Mouse (Mus musculus) heart, postnatal 0 days (tissue): ENCODE results near the gene Ptgdr. TPM values are rescaled to one million over a fixed set of nuclear protein-coding genes. Genes with fewer than 3 reads are reported as not detected.
A peak's percentile ranks its signal among the peaks of the same experiment; 100 is the strongest.
"Not testable (repeated sequence)": the region's sequence is repeated elsewhere in the genome, so short reads cannot be mapped to it uniquely, and the experiment has no call there.

ENCODE experiments used
- ATAC-seq: fragments of 200-750 bp; cut with Nextera tagmentation; 2 replicates; pipeline ENCODE4 v1.8.0; 2017; ENCODE audit warnings: low read depth, moderate number of reproducible peaks, moderate library complexity; ENCODE audit not compliant: insufficient read depth
- DNase-seq: peaks from one replicate; pipeline ENCODE4 v3.0.0-alpha.2; 2016; ENCODE audit warnings: low spot score
- H3K27ac ChIP-seq: fragments of 300-500 bp; sonication (generic); 2 replicates; pipeline ENCODE4 v1.5.1; 2014; ENCODE audit warnings: low read depth, mild to moderate bottlenecking
- H3K27me3 ChIP-seq: fragments of 300-500 bp; sonication (generic); 2 replicates; pipeline ENCODE4 v1.6.1; 2014; ENCODE audit warnings: low read length, mixed read lengths; ENCODE audit not compliant: control insufficient read depth, insufficient read depth
- H3K36me3 ChIP-seq: fragments of 300-500 bp; sonication (generic); replicated peaks from 2 replicates; pipeline ENCODE4 v1.6.1; 2014; ENCODE audit warnings: low read length, mixed read lengths; ENCODE audit not compliant: control insufficient read depth, insufficient read depth
- H3K4me1 ChIP-seq: fragments of 300-500 bp; sonication (generic); 2 replicates; pipeline ENCODE4 v1.6.1; 2014; ENCODE audit warnings: antibody characterized with exemption; ENCODE audit not compliant: control insufficient read depth, insufficient read depth
- H3K4me2 ChIP-seq: fragments of 300-500 bp; sonication (generic); 2 replicates; pipeline ENCODE4 v1.6.1; 2014; ENCODE audit warnings: low read depth, mild to moderate bottlenecking, low read length, moderate library complexity
- H3K4me3 ChIP-seq: fragments of 300-500 bp; sonication (generic); 2 replicates; pipeline ENCODE4 v1.5.1; 2014; ENCODE audit warnings: low read depth, low read length
- H3K9ac ChIP-seq: fragments of 300-500 bp; sonication (generic); replicated peaks from 2 replicates; pipeline ENCODE4 v1.6.1; 2014; ENCODE audit warnings: low read depth, low read length, mixed read lengths
- H3K9me3 ChIP-seq: fragments of 300-500 bp; sonication (generic); replicated peaks from 2 replicates; pipeline ENCODE4 v1.6.1; 2016; ENCODE audit warnings: low read length; ENCODE audit not compliant: control insufficient read depth
- CTCF ChIP-seq: IDR thresholded peaks from 2 replicates; pipeline ENCODE4 v1.5.1; 2016; ENCODE audit warnings: antibody characterized with exemption, control low read depth, low read depth
- EP300 ChIP-seq: IDR thresholded peaks from 2 replicates; pipeline ENCODE4 v1.6.1; 2016; ENCODE audit warnings: antibody characterized with exemption, low read depth
- WGBS: fragments of 180-500 bp; shearing (Covaris S2); extraction: QIAGEN DNeasy Blood & Tissue Kit; methylation state at CpG from one replicate; pipeline ENCODE4 v1.1.7; 2014; 5-methylcytosine and 5-hydroxymethylcytosine counted together
- polyA plus RNA-seq: library from polyadenylated mRNA; unstranded; fragments of >200 nt; fragmentation: Nextera tagmentation; extraction: Ambion mirVana; gene quantifications from 2 replicates; pipeline ENCODE4 v1.2.1, GENCODE M21; 2015
- total RNA-seq: library from RNA; depleted of rRNA; stranded (reverse); fragments of >200 nt; gene quantifications from 2 replicates; pipeline ENCODE4 v1.2.3, GENCODE M21; 2014; ENCODE audit warnings: low replicate concordance; rRNA removed

The Ptgdr gene
- total RNA-seq (not detected in 2 replicates), polyA plus RNA-seq (not detected in 2 replicates)

- Histone ChIP-seq H3K27me3 (peaks cover 19% of the 10 kb centered on the region), H3K4me3 (peak within 1 kb of the TSS; percentile 18), H3K27ac (no peak within 1 kb of the TSS), H3K36me3 (no peaks in the 10 kb centered on the region), H3K9ac (no peak within 1 kb of the TSS), H3K4me1 (no peaks in the 10 kb centered on the region), H3K4me2 (no peak within 1 kb of the TSS), H3K9me3 (no peaks in the 10 kb centered on the region)
- no peak for ATAC-seq
- no peak for DNase-seq
- TF ChIP-seq EP300 (no peak), CTCF (no peak)
- 2% methylated on average over 32 of the region's 32 CpGs for WGBS
Observed at GRCm38 (mm10) chr14:44858868-44859613, at the start of gene Ptgdr. Ptgdr (minus strand) TSS chr14:44859375.

DNA sequence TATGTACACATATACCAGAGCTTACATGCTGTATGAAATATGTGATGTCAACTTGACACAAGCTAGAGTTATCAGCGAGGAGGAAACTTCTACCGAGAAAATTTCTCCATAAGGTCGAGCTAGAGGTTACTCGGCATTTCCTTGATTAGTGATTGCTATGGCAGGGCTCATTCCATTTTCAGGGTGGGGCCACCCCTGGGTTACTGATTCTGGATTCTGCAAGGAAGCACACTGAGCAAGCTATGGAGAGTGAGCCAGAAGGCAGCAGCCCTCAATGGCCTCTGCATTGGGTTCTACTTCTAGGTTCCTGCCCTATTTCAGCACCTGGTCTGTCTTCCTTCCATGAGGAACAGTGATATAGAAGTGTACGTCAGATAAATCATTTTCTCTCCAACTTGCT is 48.6 kb upstream of the Ptgdr start:
- Histone ChIP-seq H3K9me3 (no peaks in the 10 kb centered on the region), H3K27me3 (no peaks in the 10 kb centered on the region), H3K9ac (no peak overlapping the region), H3K4me2 (no peak overlapping the region), H3K4me1 (no peaks in the 10 kb centered on the region), H3K27ac (no peak overlapping the region), H3K4me3 (no peak overlapping the region), H3K36me3 (no peaks in the 10 kb centered on the region)
- WGBS = 71% methylated on average over 5 of the region's 5 CpGs
- TF ChIP-seq EP300 = no peak
- ATAC-seq = no peak
- no peak for DNase-seq

DNA sequence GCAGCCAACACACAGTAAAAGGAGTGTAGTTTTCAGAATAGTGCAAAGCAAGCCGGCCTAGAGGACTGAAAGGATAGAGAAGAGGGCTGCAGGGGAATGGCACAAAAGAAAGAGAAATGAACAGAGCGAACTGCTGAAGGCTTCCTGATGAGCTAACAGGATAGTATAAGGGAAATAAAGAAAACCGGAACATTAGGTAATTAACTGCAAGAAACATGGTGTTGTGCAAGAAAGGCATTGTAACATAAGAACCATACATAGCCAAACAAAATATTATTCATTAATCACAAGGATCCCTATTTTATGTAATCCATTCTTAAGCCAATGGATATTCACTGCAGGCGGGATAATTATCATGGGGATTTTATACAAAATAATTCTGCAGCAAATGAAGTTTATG is 45.0 kb upstream of the Ptgdr start:
- no peaks in the 10 kb centered on the region for H3K36me3 ChIP-seq
- WGBS = 80% methylated on average over 4 of the region's 4 CpGs
- H3K9me3 ChIP-seq = no peaks in the 10 kb centered on the region
- no peak for TF ChIP-seq EP300
- no peak for TF ChIP-seq CTCF
- no peaks in the 10 kb centered on the region for H3K4me1 ChIP-seq
- no peak for ATAC-seq
- no peak overlapping the region for H3K9ac ChIP-seq
- DNase-seq = no peak
- no peak overlapping the region for H3K27ac ChIP-seq
- no peaks in the 10 kb centered on the region for H3K27me3 ChIP-seq
- no peak overlapping the region for H3K4me2 ChIP-seq
- no peak overlapping the region for H3K4me3 ChIP-seq

DNA sequence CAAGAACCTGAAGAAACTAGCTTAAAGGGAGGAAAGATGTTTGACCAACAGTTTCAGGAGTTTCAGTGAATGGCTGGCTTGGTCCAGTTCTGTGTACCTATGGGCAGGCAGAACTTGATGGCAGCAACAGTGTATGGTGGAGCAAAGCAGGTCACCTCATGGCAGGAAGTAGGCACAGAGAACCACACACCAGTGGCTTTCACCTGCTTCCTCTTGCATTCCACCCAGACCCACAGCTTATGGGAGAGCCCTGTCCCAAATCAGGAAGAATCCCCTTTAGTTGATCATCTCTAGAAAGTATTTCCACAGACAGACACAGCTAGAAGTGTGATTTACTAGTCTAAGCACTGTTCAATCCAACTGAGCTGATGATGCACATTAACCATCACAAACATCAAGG is 42.6 kb upstream of the Ptgdr start:
- H3K36me3 ChIP-seq, H3K4me1 ChIP-seq, H3K9me3 ChIP-seq, ATAC-seq, H3K27ac ChIP-seq, H3K27me3 ChIP-seq, DNase-seq, H3K4me2 ChIP-seq, H3K4me3 ChIP-seq, H3K9ac ChIP-seq: not testable (repeated sequence)

DNA sequence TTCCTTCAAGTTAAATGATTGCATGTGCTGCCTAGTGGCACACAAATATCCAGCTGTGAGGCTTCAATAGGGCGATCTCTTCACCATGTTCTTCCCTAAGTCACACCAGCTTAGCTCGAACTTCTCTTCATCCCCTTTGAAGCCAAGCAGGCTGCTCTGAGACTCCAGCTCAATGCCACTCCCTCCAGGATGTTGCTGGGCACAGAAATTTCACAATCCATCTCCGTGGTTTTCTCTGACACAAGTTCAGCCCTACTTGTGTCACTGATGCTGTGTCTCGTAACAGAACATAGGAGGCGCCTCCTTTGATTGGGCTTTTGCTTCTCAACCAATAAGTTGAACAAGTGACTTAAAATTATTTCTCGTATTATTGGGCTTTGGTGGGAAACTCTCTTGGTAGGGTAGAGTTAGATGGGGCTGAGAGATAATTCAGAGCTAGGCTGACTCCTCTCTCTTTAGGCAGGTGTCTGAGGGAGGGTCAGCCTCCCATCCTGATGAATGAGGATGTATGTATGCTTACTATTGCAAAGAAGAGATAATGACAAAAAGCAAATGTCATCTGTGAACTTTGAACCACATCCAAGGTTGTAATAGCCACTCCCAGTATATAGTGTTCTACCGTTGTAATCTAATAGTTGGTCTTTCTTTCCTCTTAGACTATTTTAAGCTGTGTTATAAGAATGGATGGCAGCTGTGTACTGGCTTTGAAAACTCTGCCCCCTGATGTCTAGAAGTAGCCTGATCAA is 32.4 kb upstream of the Ptgdr start:
- H3K36me3 ChIP-seq = no peaks in the 10 kb centered on the region
- DNase-seq (no peak), ATAC-seq (no peak)
- WGBS = 66% methylated on average over 7 of the region's 7 CpGs
- no peak overlapping the region for H3K9ac ChIP-seq
- H3K4me1 ChIP-seq = no peaks in the 10 kb centered on the region
- TF ChIP-seq EP300 = no peak
- no peak for TF ChIP-seq CTCF
- H3K27me3 ChIP-seq = no peaks in the 10 kb centered on the region
- no peak overlapping the region for H3K27ac ChIP-seq
- no peak overlapping the region for H3K4me3 ChIP-seq
- H3K9me3 ChIP-seq = no peaks in the 10 kb centered on the region
- H3K4me2 ChIP-seq = no peak overlapping the region

DNA sequence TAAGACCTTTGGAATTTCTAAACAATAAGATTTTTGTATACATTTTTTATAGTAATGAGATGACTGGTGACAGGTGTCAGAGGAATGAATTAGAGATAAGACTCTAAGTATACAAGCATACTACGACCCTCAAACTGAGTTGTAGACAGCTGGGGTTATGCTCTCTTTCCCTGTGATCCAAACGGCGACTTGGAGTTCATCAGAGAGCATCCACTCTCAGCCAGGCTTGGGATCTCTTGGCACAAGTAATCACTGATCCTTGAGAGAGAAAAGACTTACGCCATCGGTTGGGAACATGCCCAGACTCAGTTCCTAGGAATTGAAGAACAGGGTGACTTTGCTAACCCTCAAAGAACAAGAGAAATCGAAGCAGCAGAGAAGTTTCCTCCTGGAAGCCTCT is 10.5 kb upstream of the Ptgdr start:
- no peaks in the 10 kb centered on the region for H3K9me3 ChIP-seq
- H3K4me2 ChIP-seq = no peak overlapping the region
- no peak overlapping the region for H3K27ac ChIP-seq
- DNase-seq (no peak), ATAC-seq (no peak)
- WGBS = 53% methylated on average over 6 of the region's 6 CpGs
- H3K9ac ChIP-seq = no peak overlapping the region
- no peaks in the 10 kb centered on the region for H3K36me3 ChIP-seq
- H3K4me3 ChIP-seq = no peak overlapping the region
- TF ChIP-seq EP300 (no peak), CTCF (no peak)
- no peaks in the 10 kb centered on the region for H3K4me1 ChIP-seq
- no peaks in the 10 kb centered on the region for H3K27me3 ChIP-seq
